Mouse (Mus musculus): ENCODE measurements at regions not wholly inside any gene's neighbourhood (a gene's known extent, or its start where the extent isn't known, plus 50 kb on each side); places are given as distances from the start of the nearest gene placed in this dataset.

DNA sequence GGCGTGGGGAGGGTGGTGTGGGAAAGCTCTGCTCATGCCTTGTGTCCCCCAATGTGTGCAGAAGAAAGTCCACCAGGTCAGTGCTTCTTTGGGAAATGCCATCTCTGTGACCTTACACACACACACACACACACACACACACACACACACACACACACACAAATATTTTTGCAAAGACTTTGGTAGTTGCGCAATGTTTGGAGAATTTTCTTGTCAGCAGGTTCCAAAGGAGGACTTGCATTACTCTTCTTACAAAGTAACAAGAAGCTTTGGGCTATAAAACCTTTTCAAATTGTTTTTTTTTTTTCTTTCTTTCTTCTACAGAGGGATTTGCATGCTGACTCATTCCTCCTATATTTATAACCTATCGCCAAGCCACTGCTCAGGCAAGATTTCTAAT lies 59.1 kb upstream of the Npvf start:
- TF ChIP-seq CTCF (IDR thresholded peaks at IDR 0.05; ENCODE audit: low read depth, low read length) (no peak), POLR2A (IDR thresholded peaks at IDR 0.05; ENCODE audit: extremely low read depth, insufficient read depth, low read length) (no peak)
